Mouse (Mus musculus): ENCODE measurements around the gene 4930404N11Rik. TPM values are rescaled to one million over a fixed set of nuclear protein-coding genes. Genes with fewer than 3 reads are reported as not detected.

Gene 4930404N11Rik
- total RNA-seq, 2 experiments from 2014 or later, result 0.78 to 2.2 TPM

DNA sequence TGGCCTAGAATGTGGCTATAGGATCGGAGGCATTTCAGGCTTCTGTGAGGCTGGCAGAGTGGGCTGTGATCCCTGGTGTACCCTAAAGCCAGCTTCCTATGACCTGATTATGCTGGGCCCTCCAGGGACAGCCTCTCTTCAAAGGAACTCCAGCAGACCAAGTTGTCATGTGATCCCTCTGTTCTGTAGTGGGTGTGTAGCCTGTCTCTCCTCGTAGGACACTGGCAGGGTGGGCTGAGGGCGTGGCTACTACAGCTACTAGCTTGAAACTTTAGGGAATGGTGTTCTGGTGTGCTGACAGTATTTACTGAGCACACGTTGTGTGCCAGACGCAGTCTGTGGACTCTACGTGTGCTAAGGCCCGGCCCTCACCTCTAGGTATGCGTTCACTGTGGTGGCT lies 4.9 kb downstream of the 4930404N11Rik start:
- DNase-seq (ENCODE audit: low spot score in 2 of 2), result no peak
- intact Hi-C loops (cut with DNase I), result no loop called here

DNA sequence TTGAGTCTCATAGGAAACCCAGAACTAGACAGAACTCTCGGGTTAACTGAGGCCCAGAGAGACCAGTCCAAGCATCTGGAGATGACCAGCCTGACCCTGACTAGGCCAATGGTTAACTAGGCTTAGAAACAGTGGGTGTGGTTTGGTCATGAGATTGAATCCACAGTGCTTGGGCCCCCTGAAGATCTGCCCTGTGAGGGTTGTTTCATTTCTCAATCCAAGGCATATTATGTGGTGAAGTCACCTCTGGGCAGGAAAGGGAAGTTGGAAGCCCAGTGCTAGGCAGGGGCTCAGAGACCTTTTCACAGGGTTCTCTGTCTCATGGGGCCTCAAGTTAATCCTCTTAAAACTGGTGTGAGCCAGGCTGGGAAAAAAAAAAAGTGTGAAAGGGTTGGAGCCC lies 6.8 kb downstream of the 4930404N11Rik start:
- intact Hi-C loops (cut with DNase I), result no loop called here
- no peak for DNase-seq (ENCODE audit: low spot score in 2 of 2)

DNA sequence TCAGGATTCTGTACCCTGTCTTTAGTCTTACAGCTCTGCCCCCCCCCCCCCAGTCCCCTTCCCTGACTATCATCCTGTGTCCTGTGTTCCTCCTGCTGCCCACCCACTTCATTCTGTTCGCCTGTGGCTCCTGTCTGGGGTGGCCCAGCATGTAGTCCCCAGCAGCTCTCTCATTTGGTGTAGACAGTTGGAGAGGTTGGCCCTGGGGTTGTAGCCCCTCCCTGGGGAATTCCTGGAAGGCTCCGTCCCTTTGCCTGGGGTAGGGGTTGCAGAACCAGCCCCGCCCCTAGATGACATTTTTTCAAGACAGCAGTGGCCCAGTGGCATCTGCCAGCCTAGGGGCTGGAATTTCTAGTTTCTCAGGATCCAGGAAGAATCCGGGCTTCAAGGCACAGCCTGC lies 7.4 kb downstream of the 4930404N11Rik start:
- intact Hi-C loops (cut with DNase I), result no loop called here
- DNase-seq (ENCODE audit: low spot score in 2 of 2), result no peak

DNA sequence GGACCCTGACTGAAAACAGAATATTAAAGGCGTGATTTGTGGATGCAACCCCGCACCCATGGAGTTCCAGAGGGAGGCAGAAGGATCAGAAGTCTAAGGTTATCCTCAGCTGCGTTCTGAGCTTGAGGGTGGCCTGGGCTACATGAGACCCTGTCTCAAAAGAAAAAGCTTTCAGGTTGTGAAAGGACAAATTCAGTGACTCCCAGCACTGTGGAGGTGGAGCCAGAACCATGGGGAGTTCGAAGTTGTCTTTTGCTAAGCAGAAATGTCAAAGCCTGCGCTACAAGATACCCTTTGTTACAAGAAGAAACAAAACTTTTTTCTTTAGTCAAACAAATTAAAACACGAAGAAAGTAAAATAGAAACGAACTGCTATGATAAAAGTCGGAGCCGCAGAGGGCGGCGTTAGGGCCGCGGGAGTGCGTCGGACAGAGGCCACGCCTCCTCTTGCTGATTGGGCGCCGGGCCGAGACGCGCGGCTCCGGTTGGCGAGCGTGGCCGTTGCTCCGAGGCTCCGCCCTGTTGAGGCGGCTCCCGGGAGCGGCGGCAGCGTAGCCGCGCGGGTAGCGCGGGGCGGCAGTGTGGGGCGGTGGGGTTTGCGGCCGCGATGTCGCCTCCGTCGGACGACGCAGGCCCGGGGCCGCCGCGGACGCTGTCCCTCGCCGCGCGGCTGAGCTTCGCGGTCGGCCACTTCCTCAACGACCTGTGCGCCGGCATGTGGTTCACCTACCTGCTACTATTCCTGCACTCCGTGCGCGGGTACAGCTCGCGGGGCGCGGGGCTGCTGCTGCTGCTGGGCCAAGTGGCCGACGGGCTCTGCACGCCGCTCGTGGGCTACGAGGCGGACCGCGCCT lies 8.4 kb downstream of the 4930404N11Rik start, which contains the start of gene Mfsd12:
Gene Mfsd12 (plus strand): TSS at position 501 of the 854 bp plus-strand sequence.
- intact Hi-C loops (cut with DNase I), result no loop called here
- DNase-seq (ENCODE audit: low spot score in 2 of 2), result peak; percentile 91 to 93

DNA sequence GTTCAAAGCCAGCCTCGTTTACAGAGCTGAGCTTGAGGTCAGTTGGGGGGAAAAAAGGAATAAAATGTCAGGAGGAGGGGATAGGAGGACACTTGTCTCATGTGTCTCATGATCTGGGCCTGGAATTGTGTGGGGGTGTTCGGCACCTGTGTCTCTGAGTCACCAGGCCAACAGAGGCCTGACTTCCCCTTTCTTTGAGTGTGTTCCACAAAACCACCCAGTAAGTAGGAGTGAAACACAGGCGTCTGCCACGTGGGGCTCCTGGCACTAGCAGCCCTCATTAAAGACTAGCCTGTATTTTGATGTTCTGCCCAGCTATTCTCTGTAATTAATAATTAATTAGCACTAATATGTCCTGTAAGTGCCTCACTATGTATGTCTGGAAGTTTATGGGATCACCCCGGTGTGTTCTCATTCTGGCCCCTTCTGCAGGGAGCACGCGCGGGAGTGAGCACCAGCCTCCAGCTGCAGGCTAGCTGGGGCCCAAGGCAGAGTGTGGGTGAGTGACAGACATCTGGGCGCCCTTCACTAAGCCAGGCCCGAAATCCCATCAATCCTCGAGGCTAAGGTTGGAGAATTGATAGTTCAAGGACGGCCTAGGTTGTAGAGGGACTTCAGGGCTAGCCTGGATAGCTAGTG lies 9.1 kb downstream of the 4930404N11Rik start:
- peak in 1 of 2 experiments; percentile 28 for DNase-seq (ENCODE audit: low spot score in 2 of 2)
- intact Hi-C loops (cut with DNase I), result no loop called here

DNA sequence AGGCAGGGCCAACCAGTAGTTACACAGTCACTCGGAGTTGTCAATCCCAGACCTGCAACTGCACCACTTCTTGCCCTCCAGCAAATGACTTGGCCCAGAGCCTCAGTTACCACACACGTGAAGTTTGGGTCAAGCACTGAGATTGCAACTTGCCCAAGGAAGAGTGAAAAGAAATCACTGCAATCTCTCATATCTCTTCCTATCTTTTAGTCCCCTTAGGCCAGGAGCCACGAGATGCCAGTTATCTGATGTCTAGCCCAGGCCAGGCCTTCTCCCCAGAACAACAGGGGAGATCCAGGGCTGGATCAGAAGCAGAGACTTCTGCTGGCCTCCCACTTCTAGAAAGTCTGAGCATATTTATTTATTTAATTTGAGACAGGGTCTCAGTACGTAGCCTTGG lies 10.1 kb downstream of the 4930404N11Rik start:
- DNase-seq (ENCODE audit: low spot score in 2 of 2), result no peak
- intact Hi-C loops (cut with DNase I), result no loop called here

DNA sequence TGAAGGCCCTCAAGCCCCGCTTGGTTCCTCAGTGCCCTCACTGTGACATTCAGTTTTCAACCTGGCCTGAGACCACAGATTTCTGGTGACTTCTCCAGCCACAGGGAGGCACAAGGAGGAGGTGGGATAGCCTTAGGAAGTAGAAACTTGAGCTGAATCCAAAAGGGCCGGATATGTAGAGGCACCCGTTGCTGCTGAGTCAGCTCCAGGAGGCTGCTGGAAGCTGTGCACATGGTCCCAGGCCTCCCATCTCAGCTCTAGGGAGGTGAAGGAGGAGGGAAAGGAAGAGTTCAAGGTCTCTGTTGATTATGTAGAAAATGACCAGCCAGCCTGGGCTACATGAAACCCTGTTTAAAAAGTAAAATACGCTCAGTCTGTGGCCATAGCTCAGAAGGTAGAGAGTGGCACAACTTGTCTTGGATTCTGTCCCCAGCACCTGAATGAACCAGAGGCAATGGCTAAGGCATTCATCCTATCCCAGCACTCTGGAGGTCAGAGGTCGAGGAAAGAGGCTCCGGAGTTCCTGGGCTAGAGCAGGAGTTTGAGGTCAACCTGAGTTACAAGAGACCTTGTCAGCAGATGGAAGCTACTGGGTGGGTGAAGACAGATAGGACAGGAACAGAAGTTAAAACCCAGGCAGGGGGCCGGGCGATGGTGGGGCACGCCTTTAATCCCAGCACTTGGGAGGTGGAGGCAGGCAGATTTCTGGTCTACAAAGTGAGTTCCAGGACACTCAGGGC lies 10.7 kb downstream of the 4930404N11Rik start:
- DNase-seq (ENCODE audit: low spot score in 2 of 2), result no peak
- intact Hi-C loops (cut with DNase I), result no loop called here

DNA sequence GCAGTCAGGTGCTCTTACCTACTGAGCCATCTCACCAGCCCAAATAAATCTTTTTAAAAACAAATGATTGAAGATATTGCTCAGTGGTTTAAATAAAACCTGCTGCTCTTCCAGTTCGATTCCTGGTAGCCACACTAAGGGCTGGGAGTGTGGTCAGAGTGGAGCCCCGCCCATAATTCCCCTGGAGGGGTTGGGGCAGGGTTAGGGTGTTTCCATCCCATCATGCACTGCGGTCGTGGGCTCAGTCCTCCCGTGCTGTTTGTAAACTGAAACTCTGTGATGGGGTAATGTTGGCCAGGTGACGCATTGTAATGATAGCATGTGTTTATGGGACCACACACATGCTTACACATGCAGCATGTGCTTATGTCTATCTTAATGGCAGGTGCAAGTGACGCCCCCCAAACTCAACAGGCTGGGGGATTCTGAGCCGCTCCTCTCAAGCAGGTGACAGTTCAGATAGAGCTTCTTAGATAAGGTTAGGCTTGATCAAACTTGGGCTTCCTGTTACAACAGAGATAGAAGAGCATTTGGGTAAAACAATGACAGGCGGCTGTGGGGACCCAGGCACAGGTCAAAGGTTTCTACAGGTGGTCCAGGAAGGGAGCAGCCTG lies 13.8 kb downstream of the 4930404N11Rik start:
- DNase-seq (ENCODE audit: low spot score in 2 of 2), result no peak
- intact Hi-C loops (cut with DNase I), result loop anchor here (2.0 kb wide), 1 partner anchor 61 kb away; the partner anchor contains the start of gene Tjp3

DNA sequence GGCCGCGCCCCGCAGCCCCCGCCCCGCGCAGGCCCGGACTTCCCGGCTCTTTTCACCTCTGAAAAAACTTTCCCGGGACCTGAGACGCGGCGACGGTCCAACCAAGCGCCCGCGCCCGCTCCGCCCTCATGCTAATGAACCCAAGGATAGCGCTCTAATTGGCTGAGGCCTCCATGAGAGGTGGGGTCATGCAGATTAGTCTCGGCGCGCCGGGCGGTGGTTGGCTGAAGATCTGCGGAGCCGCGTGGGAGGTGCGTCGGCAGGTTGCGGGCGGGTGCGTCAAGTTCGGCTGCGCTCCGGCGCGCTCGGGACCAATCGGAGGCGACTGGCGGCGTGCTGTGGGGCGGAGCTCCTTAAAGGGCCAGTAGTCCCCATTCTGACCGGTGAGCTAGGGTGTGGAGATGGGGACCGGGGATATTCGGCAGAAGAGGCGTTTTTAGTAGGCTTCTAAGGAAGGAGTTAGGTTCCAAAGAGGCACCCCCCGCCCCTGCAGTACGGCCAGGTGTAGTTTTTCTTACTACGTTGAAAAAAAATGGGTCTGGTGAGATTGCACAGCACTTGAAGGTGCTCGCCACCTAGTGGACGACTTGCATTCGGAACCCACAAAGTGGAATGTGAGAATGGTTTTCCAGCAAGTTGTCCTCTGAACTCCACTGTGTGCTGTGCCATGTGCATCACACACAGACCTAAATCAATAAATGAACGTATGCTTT lies 15.1 kb downstream of the 4930404N11Rik start, which contains the start of gene Hmg20b:
Gene Hmg20b (minus strand): TSS at position 130 of the 713 bp plus-strand sequence.
- intact Hi-C loops (cut with DNase I), result loop anchor here (2.0 kb wide), 1 partner anchor 60 kb away; the partner anchor contains the start of gene Tjp3
- DNase-seq (ENCODE audit: low spot score in 2 of 2), result peak; percentile 100

DNA sequence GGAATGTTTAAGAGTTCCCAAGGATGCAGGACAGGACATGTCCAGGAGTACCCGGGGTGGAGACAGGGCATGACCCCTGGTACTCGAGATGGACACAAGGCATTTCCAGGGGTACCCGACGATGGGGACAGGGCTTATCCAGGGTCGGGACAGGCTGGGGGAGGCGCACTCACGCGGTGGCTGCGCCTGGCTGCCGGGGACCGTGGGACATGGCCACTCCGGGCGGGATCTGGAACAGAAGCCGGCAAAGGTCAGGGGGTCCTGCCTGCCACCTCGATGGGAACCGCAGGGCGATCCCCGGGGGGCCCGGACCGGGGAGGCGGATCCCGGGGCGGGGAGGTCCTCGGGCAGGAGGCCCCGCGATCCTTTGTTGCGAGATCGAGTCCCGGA lies 15.7 kb downstream of the 4930404N11Rik start:
- no peak for DNase-seq (ENCODE audit: low spot score in 2 of 2)
- intact Hi-C loops (cut with DNase I), result loop anchor here (2.0 to 5.0 kb wide), 2 partner anchors 59 to 153 kb away; partner anchors contain the start of gene Tjp3

DNA sequence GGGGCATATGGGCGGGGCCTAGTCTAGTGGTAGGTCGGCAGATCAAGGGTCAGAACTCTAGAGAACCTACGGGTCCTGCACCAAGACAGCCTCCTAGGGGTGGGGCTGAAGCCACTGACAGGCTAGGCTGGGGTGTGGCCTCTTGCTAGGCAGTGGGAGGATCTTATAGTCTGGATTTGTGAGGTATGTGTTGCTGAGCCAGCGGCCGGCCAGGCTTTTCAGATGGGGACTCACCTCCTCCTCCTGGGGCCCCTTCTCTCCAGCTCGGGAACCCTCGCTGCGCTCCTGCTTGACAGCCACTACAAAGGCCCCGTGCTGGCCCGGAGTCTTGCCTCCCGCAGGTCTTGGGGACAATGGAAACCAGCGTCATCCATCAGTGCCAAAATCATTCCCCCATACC lies 16.5 kb downstream of the 4930404N11Rik start:
- intact Hi-C loops (cut with DNase I), result loop anchor here (5.0 kb wide), 1 partner anchor 152 kb away; no protein-coding TSS in a partner anchor
- DNase-seq (ENCODE audit: low spot score in 2 of 2), result no peak

DNA sequence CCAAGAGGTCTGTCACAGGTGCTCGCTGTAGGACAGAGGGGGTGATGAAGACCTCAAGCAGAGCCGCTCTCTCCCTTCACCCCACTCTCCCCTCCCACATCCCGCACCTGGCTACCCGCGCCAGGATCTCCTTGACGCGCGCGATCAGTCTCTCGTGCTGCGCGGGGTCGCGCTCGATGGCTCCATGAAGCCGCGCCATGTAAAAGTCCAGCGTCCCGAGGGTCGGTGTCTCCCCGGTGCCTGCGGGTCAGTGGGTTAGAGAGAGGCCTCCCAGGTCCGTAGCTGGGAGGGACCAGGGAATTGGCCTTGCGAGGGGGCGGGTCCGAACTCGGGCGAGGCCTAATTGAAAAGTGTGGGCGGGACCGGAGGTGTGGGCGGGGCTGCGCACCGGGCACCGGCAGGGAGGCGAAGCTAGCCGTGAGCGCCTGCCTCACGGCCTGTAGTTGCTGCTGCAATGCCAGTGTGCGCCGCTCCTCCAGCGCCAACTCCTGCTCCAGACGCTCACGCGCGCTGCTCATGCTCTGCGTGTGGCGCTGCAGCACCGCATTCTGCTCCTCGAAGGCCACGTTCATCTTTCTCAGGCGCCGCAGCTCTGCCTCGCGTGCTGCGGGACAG lies 19.1 kb downstream of the 4930404N11Rik start:
- DNase-seq (ENCODE audit: low spot score in 2 of 2), result peak; percentile 59 to 74
- intact Hi-C loops (cut with DNase I), result loop anchor here (5.0 kb wide), 1 partner anchor 149 kb away; no protein-coding TSS in a partner anchor

DNA sequence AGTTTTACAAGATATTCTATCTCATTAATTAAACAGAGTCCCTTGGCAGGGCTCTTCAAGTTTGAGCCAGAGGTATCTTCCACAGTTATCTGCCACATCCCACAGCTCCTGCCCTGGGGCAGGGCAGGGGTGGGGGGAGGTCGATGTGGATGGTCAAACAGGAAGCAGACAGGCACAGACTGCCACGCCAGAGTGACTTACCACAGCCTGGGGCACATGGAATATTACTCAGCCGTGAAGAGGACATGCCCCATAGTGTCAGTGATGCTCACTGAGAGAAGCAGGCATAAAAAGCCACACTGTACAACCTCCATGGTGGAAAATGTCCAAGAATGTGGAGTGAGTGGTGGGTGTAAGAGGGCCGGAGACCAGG lies 20.5 kb downstream of the 4930404N11Rik start:
- intact Hi-C loops (cut with DNase I), result loop anchor here (5.0 kb wide), 1 partner anchor 148 kb away; no protein-coding TSS in a partner anchor
- no peak for DNase-seq (ENCODE audit: low spot score in 2 of 2)

DNA sequence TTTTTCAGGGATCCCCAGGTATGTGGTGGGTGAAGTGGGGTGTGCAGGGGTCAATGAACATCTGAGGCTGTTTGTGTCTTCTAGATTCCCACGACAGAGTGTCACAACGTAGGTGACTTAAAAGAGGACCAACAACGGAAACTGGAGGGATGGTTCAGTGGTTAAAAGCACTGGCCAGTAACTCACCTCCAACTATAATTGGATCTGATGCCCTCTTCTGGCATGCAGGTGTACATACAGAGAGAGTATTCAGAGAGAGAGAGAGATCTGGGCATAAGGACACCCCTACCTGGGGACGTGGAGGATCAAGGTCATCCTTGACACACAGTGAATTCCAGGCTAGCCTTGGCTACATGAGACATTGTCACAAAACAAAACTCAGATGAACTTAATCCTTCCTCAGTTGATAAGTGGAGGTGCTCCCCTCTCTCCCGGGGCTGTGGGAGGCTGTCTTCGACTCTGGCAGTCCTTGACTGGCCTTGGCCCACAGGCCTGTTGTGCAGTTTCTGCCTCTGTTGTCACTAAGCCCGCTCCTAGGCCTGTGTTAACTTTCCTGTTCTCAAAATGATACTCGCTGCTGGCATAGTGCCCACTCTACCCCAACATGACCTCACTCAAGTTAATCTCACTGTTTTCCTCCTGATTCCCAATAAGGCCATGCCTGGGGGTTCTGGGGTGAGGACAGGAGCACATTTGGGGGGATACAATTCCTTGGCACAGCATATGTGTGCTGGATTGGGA lies 21.0 kb downstream of the 4930404N11Rik start:
- intact Hi-C loops (cut with DNase I), result loop anchor here (5.0 kb wide), 2 partner anchors 57 to 147 kb away; no protein-coding TSS in a partner anchor
- DNase-seq (ENCODE audit: low spot score in 2 of 2), result no peak

DNA sequence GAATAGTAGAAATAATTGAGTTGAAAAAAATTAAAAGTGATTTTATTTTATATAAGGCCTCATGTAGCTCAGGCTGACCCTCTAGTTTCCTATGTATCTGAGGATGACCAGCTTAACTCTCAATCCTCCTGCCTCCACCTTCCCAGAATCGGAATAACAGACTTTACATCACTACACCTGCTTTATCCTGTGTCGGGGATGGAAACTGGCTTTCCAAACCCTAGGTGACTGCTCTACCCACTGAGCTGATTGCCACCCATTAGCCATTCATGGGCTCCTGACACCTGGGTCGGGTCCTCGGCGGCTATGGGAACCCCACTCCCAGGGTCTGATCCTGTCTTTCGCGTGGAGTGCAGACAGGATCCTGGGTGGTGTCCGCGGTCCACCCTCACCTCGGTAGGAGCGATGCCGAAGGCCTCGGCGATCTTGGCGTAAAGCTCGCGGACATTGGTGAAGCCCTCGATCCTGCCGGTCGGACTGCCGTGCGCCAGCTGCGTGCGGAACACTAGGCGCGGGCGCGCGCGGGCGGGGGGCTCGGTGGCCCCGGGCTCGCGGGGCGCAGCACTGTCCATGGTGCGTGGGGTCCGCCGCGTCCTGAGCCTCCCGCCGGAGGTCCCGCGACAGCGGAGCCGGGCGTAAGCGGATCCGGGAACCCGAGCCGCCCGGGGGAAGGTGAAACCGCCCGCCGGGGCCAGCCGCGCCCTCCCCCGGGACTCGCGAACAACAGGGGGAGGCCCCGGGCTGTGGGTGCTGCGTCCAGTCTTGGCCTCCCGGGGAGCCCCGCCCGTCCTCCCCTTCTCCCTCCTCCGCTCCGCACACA lies 22.7 kb downstream of the 4930404N11Rik start, which contains the start of gene Gipc3:
Gene Gipc3 (minus strand): TSS at position 581 of the 820 bp plus-strand sequence.
- no peak for DNase-seq (ENCODE audit: low spot score in 2 of 2)
- intact Hi-C loops (cut with DNase I), result loop anchor here (5.0 kb wide), 1 partner anchor 56 kb away; no protein-coding TSS in a partner anchor

DNA sequence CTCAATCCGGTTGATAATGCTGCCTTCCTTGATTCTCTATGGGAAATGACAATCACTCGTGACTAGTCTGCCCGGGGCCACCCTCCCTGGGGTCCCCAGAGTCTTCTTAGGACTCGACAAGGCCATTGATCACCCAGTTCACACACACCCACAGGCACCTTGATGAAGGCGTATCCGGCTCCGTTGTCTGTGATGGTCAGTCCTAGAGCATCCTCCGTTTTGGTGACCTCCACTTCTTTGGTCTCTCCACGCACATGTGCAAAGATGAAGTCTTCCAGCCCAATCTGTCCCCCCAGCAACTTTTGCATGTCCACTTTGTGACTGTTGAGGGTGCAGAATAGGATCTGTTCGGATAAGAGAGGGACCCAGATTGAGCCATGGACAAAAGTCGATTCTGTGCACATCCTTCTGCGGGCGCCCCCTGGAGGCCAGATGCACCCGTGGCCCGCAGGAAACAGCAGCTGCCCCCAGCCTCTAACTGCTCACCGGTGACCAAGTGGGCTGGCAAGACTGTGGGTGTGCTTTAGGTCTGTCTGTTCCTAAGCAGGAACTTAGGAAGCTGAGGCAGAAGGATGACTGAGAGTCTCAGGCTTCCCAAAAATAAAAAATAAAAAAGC lies 24.2 kb downstream of the 4930404N11Rik start:
- peak in 1 of 2 experiments; percentile 35 for DNase-seq (ENCODE audit: low spot score in 2 of 2)
- intact Hi-C loops (cut with DNase I), result loop anchor here (5.0 kb wide), 1 partner anchor 54 kb away; no protein-coding TSS in a partner anchor

Data from left cerebral cortex, postnatal 25 days (tissue).